Mouse (Mus musculus) limb, embryonic 14.5 days (tissue): ENCODE data around the gene Il21r. TPM values are rescaled to one million over a fixed set of nuclear protein-coding genes. Genes with fewer than 3 reads are reported as not detected.

ENCODE experiments used
- ATAC-seq: fragments of 200-750 bp; cut with Nextera tagmentation; 2 replicates; pipeline ENCODE4 v1.8.0; 2017; ENCODE audit warnings: low read depth, moderate number of reproducible peaks, moderate TSS enrichment; ENCODE audit not compliant: low FRiP score
- DNase-seq: peaks from one replicate; pipeline ENCODE4 v3.0.0-alpha.2; 2015; ENCODE audit warnings: low spot score
- H3K27ac ChIP-seq: fragments of 300-500 bp; sonication (generic); replicated peaks from 2 replicates; pipeline ENCODE4 v1.5.1; 2014; ENCODE audit warnings: low read depth, mild to moderate bottlenecking, low read length, moderate library complexity, mixed read lengths
- H3K27me3 ChIP-seq: fragments of 300-500 bp; sonication (generic); 2 replicates; pipeline ENCODE4 v1.6.1; 2014; ENCODE audit warnings: low read length, mixed read lengths; ENCODE audit not compliant: control insufficient read depth, insufficient read depth
- H3K36me3 ChIP-seq: fragments of 300-500 bp; sonication (generic); 2 replicates; pipeline ENCODE4 v1.6.1; 2014; ENCODE audit warnings: mild to moderate bottlenecking, low read length, moderate library complexity, mixed read lengths; ENCODE audit not compliant: control insufficient read depth, insufficient read depth
- H3K4me1 ChIP-seq: fragments of 300-500 bp; sonication (generic); 2 replicates; pipeline ENCODE4 v1.6.1; 2014; ENCODE audit warnings: antibody characterized with exemption, low read length, mixed read lengths; ENCODE audit not compliant: control insufficient read depth, insufficient read depth
- H3K4me2 ChIP-seq: fragments of 300-500 bp; sonication (generic); replicated peaks from 2 replicates; pipeline ENCODE4 v1.6.1; 2014; ENCODE audit warnings: low read depth, mild to moderate bottlenecking, low read length, moderate library complexity; ENCODE audit not compliant: severe bottlenecking
- H3K4me3 ChIP-seq: fragments of 300-500 bp; sonication (generic); replicated peaks from 2 replicates; pipeline ENCODE4 v1.5.1; 2014; ENCODE audit warnings: low read length
- H3K9ac ChIP-seq: fragments of 300-500 bp; sonication (generic); 2 replicates; pipeline ENCODE4 v1.6.1; 2014; ENCODE audit warnings: mild to moderate bottlenecking, low read depth, low read length, moderate library complexity; ENCODE audit not compliant: severe bottlenecking
- H3K9me3 ChIP-seq: fragments of 300-500 bp; sonication (generic); 2 replicates; pipeline ENCODE4 v1.6.1; 2016; ENCODE audit warnings: low read length; ENCODE audit not compliant: control insufficient read depth
- POLR2A ChIP-seq: fragments of 200-500 bp; IDR thresholded peaks from 2 replicates; pipeline ENCODE4 v1.8.0; 2012; ENCODE audit warnings: inconsistent platforms, mild to moderate bottlenecking, moderate library complexity, borderline replicate concordance; ENCODE audit not compliant: insufficient read depth, insufficient read length; ENCODE audit errors: extremely low read depth
- WGBS: fragments of 180-500 bp; shearing (Covaris S2); extraction: QIAGEN DNeasy Blood & Tissue Kit; methylation state at CpG from one replicate; pipeline ENCODE4 v1.1.7; 2014; 5-methylcytosine and 5-hydroxymethylcytosine counted together
- polyA plus RNA-seq, 2 experiments: library from polyadenylated mRNA; depleted of rRNA in 1 of 2; stranded (reverse) in 1 of 2; unstranded in 1 of 2; fragments of >200 nt; fragmentation: Nextera tagmentation in 1 of 2; extraction: Ambion mirVana in 1 of 2; gene quantifications; 2 replicates each; pipeline versions ENCODE4 v1.2.1 to v1.2.3; 2012 to 2014

The Il21r gene
- polyA plus RNA-seq (2012; rRNA removed) (1.2 and 2.0 TPM in 2 replicates), polyA plus RNA-seq (2014; fragmentation: Nextera tagmentation; extraction: Ambion mirVana) (0.50 TPM in 2 replicates)

- Histone ChIP-seq H3K4me2 (no peak within 1 kb of the TSS), H3K9ac (no peak within 1 kb of the TSS), H3K4me3 (no peak within 1 kb of the TSS), H3K9me3 (no peaks in the 10 kb centered on the region), H3K27me3 (no peaks in the 10 kb centered on the region), H3K36me3 (no peaks in the 10 kb centered on the region), H3K27ac (no peak within 1 kb of the TSS), H3K4me1 (no peaks in the 10 kb centered on the region)
- TF ChIP-seq POLR2A = no peak
- DNase-seq (no peak), ATAC-seq (no peak)
- 69% methylated on average over 11 of the region's 11 CpGs for WGBS
These were observed at the start of gene Il21r for GRCm38 (mm10) chr7:125603185-125603631. Gene Il21r, plus strand, starts transcription at chr7:125603429.

GRCm38 (mm10) chr7:125553653-125554428 lies 49.4 kb upstream of the Il21r start:
- Histone ChIP-seq H3K4me2 (no peak overlapping the region), H3K9me3 (no peaks in the 10 kb centered on the region), H3K27ac (no peak overlapping the region), H3K27me3 (no peaks in the 10 kb centered on the region), H3K36me3 (no peaks in the 10 kb centered on the region), H3K9ac (no peak overlapping the region), H3K4me1 (peaks cover 5% of the 10 kb centered on the region), H3K4me3 (no peak overlapping the region)
- DNase-seq (no peak), ATAC-seq (no peak)
- TF ChIP-seq POLR2A = no peak
- 85% methylated on average over 13 of the region's 13 CpGs for WGBS

- TF ChIP-seq POLR2A = no peak
- DNase-seq = no peak
- Histone ChIP-seq H3K36me3 (no peaks in the 10 kb centered on the region), H3K27ac (no peak overlapping the region), H3K9ac (no peak overlapping the region), H3K27me3 (no peaks in the 10 kb centered on the region), H3K4me1 (peaks cover 5% of the 10 kb centered on the region), H3K9me3 (no peaks in the 10 kb centered on the region), H3K4me3 (no peak overlapping the region), H3K4me2 (no peak overlapping the region)
- no peak for ATAC-seq
- WGBS = 84% methylated on average over 9 of the region's 9 CpGs
These were observed 48.6 kb upstream of the Il21r start for GRCm38 (mm10) chr7:125554456-125555114.

GRCm38 (mm10) chr7:125555351-125555872 lies 47.8 kb upstream of the Il21r start:
- WGBS = 78% methylated on average over 7 of the region's 7 CpGs
- TF ChIP-seq POLR2A = no peak
- Histone ChIP-seq H3K9me3 (no peaks in the 10 kb centered on the region), H3K27ac (no peak overlapping the region), H3K4me2 (no peak overlapping the region), H3K27me3 (no peaks in the 10 kb centered on the region), H3K4me3 (no peak overlapping the region), H3K9ac (no peak overlapping the region), H3K36me3 (no peaks in the 10 kb centered on the region), H3K4me1 (peaks cover 5% of the 10 kb centered on the region)
- no peak for DNase-seq
- ATAC-seq = no peak

- WGBS = 57% methylated on average over 4 of the region's 4 CpGs
- Histone ChIP-seq H3K4me3 (no peak overlapping the region), H3K9ac (no peak overlapping the region), H3K27me3 (no peaks in the 10 kb centered on the region), H3K27ac (no peak overlapping the region), H3K36me3 (no peaks in the 10 kb centered on the region), H3K4me2 (no peak overlapping the region), H3K9me3 (no peaks in the 10 kb centered on the region), H3K4me1 (peaks cover 5% of the 10 kb centered on the region)
- no peak for TF ChIP-seq POLR2A
- no peak for DNase-seq
- no peak for ATAC-seq
These were observed 47.1 kb upstream of the Il21r start for GRCm38 (mm10) chr7:125556096-125556495.
